In genomic region chr16:67619416-67619815, GRCm38 (mm10) we compare ENCODE assay signal across 10 mouse cellular contexts. TPM values are rescaled to one million over a fixed set of nuclear protein-coding genes. Genes with fewer than 3 reads are reported as not detected.
DNase-seq lines count a peak whose midpoint lies in the region; ATAC-seq and TF ChIP-seq lines count a peak whose summit lies in the region.
"Had no signal": no experiment of that assay in that cellular context is flagged by ENCODE, and none has a peak within 500 bp of the region (broad histone marks: within the 10 kb centered on the region; RNA-seq: fewer than 3 reads in every experiment).

No protein-coding gene starts in this region.

- H3K27ac ChIP-seq in heart, postnatal 0 days (ENCODE audit: low read depth): no peak overlapping the region
- H3K27ac ChIP-seq in cortical plate, adult 2 months (ENCODE audit: insufficient read depth, low read length): peak overlapping the region; percentile 86; the same call in 1 of the 2 replicates
- peak overlapping the region; percentile 87 for H3K27ac ChIP-seq in hindbrain, embryonic 12.5 days
- peak overlapping the region; percentile 79 for H3K27ac ChIP-seq in midbrain, embryonic 12.5 days (replicated peaks)

- peaks cover 6% of the 10 kb centered on the region; the same call in 1 of the 2 replicates for H3K4me1 ChIP-seq in heart, postnatal 0 days (ENCODE audit: control insufficient read depth, insufficient read depth)
- peaks cover 2% of the 10 kb centered on the region; the same call in 1 of the 2 replicates for H3K4me1 ChIP-seq in cortical plate, adult 2 months (ENCODE audit: control insufficient read depth, insufficient read depth, low read length)
- H3K4me1 ChIP-seq in hindbrain, embryonic 12.5 days: 0 out of 2 replicates have a peak, but pooled peaks cover 2% of the 10 kb centered on the region
- peaks cover 11% of the 10 kb centered on the region; the same call in 1 of the 2 replicates for H3K4me1 ChIP-seq in midbrain, embryonic 12.5 days

- TF ChIP-seq EP300 in heart, postnatal 0 days (IDR thresholded peaks at IDR 0.05; ENCODE audit: low read depth): no peak

- H3K27me3 ChIP-seq in heart, postnatal 0 days (ENCODE audit: control insufficient read depth, insufficient read depth, low read length): peaks cover 36% of the 10 kb centered on the region
- H3K27me3 ChIP-seq in hindbrain, embryonic 12.5 days: no peaks in the 10 kb centered on the region
- peaks cover 12% of the 10 kb centered on the region; the same call in 1 of the 2 replicates for H3K27me3 ChIP-seq in midbrain, embryonic 12.5 days

- H3K9me3 ChIP-seq in heart, postnatal 0 days (replicated peaks; ENCODE audit: control insufficient read depth, low read length): no peaks in the 10 kb centered on the region
- no peaks in the 10 kb centered on the region for H3K9me3 ChIP-seq in hindbrain, embryonic 12.5 days (replicated peaks)
- H3K9me3 ChIP-seq in midbrain, embryonic 12.5 days: no peaks in the 10 kb centered on the region

- under 1% methylated on average over 16 of the region's 16 CpGs for WGBS in heart, postnatal 0 days
- 0% methylated on average over 16 of the region's 16 CpGs for WGBS in hindbrain, embryonic 12.5 days
- 1% methylated on average over 16 of the region's 16 CpGs for WGBS in midbrain, embryonic 12.5 days

- H3K9ac ChIP-seq in heart, postnatal 0 days (replicated peaks; ENCODE audit: low read depth, low read length): no peak overlapping the region
- H3K9ac ChIP-seq in hindbrain, embryonic 12.5 days: peak overlapping the region; percentile 75
- H3K9ac ChIP-seq in midbrain, embryonic 12.5 days (replicated peaks): peak overlapping the region; percentile 73

- no peak for ATAC-seq in heart, postnatal 0 days (ENCODE audit: insufficient read depth, low read depth)
- ATAC-seq in hindbrain, embryonic 12.5 days (ENCODE audit: low FRiP score): no peak
- no peak for ATAC-seq in midbrain, embryonic 12.5 days (ENCODE audit: low FRiP score, low read depth)
- no peak for ATAC-seq in frontal cortex, adult (ENCODE audit: low TSS enrichment)
- ATAC-seq: inflammation-experienced regulatory T-cells, adult 6 months had no signal

- peak overlapping the region; percentile 69 for H3K4me3 ChIP-seq in heart, postnatal 0 days (ENCODE audit: low read depth, low read length)
- H3K4me3 ChIP-seq in cortical plate, adult 2 months (ENCODE audit: insufficient read depth, low read length): peak overlapping the region; percentile 91
- peak overlapping the region; percentile 76 for H3K4me3 ChIP-seq in hindbrain, embryonic 12.5 days
- peak overlapping the region; percentile 72 for H3K4me3 ChIP-seq in midbrain, embryonic 12.5 days

- TF ChIP-seq POLR2A in cortical plate, adult 2 months (IDR thresholded peaks at IDR 0.05; ENCODE audit: extremely low read depth, insufficient read depth, low read length): no peak

- H3K36me3 ChIP-seq in heart, postnatal 0 days (replicated peaks; ENCODE audit: control insufficient read depth, insufficient read depth, low read length): no peaks in the 10 kb centered on the region
- H3K36me3 ChIP-seq in hindbrain, embryonic 12.5 days: no peaks in the 10 kb centered on the region
- no peaks in the 10 kb centered on the region for H3K36me3 ChIP-seq in midbrain, embryonic 12.5 days

- H3K4me2 ChIP-seq in heart, postnatal 0 days (ENCODE audit: low read depth, low read length): peak overlapping the region; percentile 100
- H3K4me2 ChIP-seq in hindbrain, embryonic 12.5 days (replicated peaks): peak overlapping the region; percentile 77
- peak overlapping the region; percentile 64 for H3K4me2 ChIP-seq in midbrain, embryonic 12.5 days (replicated peaks)

- TF ChIP-seq CTCF in heart, postnatal 0 days (IDR thresholded peaks at IDR 0.05; ENCODE audit: low read depth): no peak
- no peak for TF ChIP-seq CTCF in cortical plate, adult 2 months (IDR thresholded peaks at IDR 0.05; ENCODE audit: extremely low read depth, insufficient read depth, low read length)

- no peak for DNase-seq in heart, postnatal 0 days (ENCODE audit: low spot score)
- no peak for DNase-seq in heart, postnatal 4 days
- no peak for DNase-seq in Muller cell, postnatal 12 days (ENCODE audit: inconsistent ontology term)
- DNase-seq in right cerebral cortex, adult 2 months (ENCODE audit: low spot score in 2 of 2): no peak
- DNase-seq: thymus, postnatal 36 days had no signal

RNA-seq across cellular contexts. Expression of gene Cadm2, which starts 1.3 kb away (rescaled TPM):
- under 0.01 and 1.0 TPM in 2 replicates for total RNA-seq in heart, postnatal 0 days (2014; rRNA removed; ENCODE audit: low replicate concordance)
- 0.14 TPM in 1 of 2 replicates, not detected in the other for polyA plus RNA-seq in heart, postnatal 0 days (2015; fragmentation: Nextera tagmentation; extraction: Ambion mirVana)
- total RNA-seq in heart, postnatal 4 days (2021): under 1 TPM in 1 of 2 experiments, not detected in 1; 0.09 TPM
- polyA plus RNA-seq in cortical plate, adult 2 months (2012; rRNA removed): 72.3 and 75.0 TPM in 2 replicates
- polyA plus RNA-seq in hindbrain, embryonic 12.5 days (2016; fragmentation: Nextera tagmentation; extraction: Ambion mirVana): 14.3 and 14.8 TPM in 2 replicates
- polyA plus RNA-seq in midbrain, embryonic 12.5 days (2016; fragmentation: Nextera tagmentation; extraction: Ambion mirVana): 8.2 and 9.2 TPM in 2 replicates
